Mouse (Mus musculus) stomach, postnatal 0 days (tissue): ENCODE measurements around the gene Traf2. TPM values are rescaled to one million over a fixed set of nuclear protein-coding genes. Genes with fewer than 3 reads are reported as not detected.

Experiments used
- ATAC-seq: fragments of 200-750 bp; cut with Nextera tagmentation; 2 replicates; pipeline ENCODE4 v1.8.0; 2017; ENCODE audit not compliant: low FRiP score, low TSS enrichment
- DNase-seq: peaks from one replicate; pipeline ENCODE4 v3.0.0-alpha.2; 2016; ENCODE audit warnings: low spot score
- H3K27ac ChIP-seq: fragments of 300-500 bp; sonication (generic); replicated peaks from 2 replicates; pipeline ENCODE4 v1.5.1; 2014; ENCODE audit warnings: mild to moderate bottlenecking, control low read depth
- H3K27me3 ChIP-seq: fragments of 300-500 bp; sonication (generic); 2 replicates; pipeline ENCODE4 v1.6.1; 2014; ENCODE audit warnings: low read length; ENCODE audit not compliant: control insufficient read depth, insufficient read depth
- H3K36me3 ChIP-seq: fragments of 300-500 bp; sonication (generic); 2 replicates; pipeline ENCODE4 v1.6.1; 2014; ENCODE audit warnings: low read length, mixed read lengths; ENCODE audit not compliant: control insufficient read depth, insufficient read depth
- H3K4me1 ChIP-seq: fragments of 300-500 bp; sonication (generic); replicated peaks from 2 replicates; pipeline ENCODE4 v1.6.1; 2014; ENCODE audit warnings: antibody characterized with exemption; ENCODE audit not compliant: control insufficient read depth, insufficient read depth
- H3K4me2 ChIP-seq: fragments of 300-500 bp; sonication (generic); replicated peaks from 2 replicates; pipeline ENCODE4 v1.6.1; 2014; ENCODE audit warnings: low read depth, mild to moderate bottlenecking, control low read depth, moderate library complexity
- H3K4me3 ChIP-seq: fragments of 300-500 bp; sonication (generic); 2 replicates; pipeline ENCODE4 v1.5.1; 2014; ENCODE audit warnings: low read depth, low read length, control low read depth
- H3K9ac ChIP-seq: fragments of 300-500 bp; sonication (generic); 2 replicates; pipeline ENCODE4 v1.6.1; 2014; ENCODE audit warnings: mild to moderate bottlenecking, low read length, control low read depth, mixed read lengths
- H3K9me3 ChIP-seq: fragments of 300-500 bp; sonication (generic); 2 replicates; pipeline ENCODE4 v1.6.1; 2016; ENCODE audit warnings: low read length; ENCODE audit not compliant: control insufficient read depth
- CTCF ChIP-seq: IDR thresholded peaks from 2 replicates; pipeline ENCODE4 v1.5.1; 2016; ENCODE audit warnings: antibody characterized with exemption, low read depth, mild to moderate bottlenecking, moderate library complexity
- EP300 ChIP-seq: optimal IDR thresholded peaks from 2 replicates; pipeline ENCODE3; 2016; ENCODE audit warnings: antibody characterized with exemption
- WGBS: fragments of 180-500 bp; shearing (Covaris S2); extraction: QIAGEN DNeasy Blood & Tissue Kit; methylation state at CpG from one replicate; pipeline ENCODE4 v1.1.7; 2014; 5-methylcytosine and 5-hydroxymethylcytosine counted together
- polyA plus RNA-seq: library from polyadenylated mRNA; unstranded; fragments of >200 nt; fragmentation: Nextera tagmentation; extraction: Ambion mirVana; gene quantifications from 2 replicates; pipeline ENCODE4 v1.2.1, GENCODE M21; 2015

The Traf2 gene
- polyA plus RNA-seq, 1 experiment from 2014 or later, result 15.9 TPM

DNA sequence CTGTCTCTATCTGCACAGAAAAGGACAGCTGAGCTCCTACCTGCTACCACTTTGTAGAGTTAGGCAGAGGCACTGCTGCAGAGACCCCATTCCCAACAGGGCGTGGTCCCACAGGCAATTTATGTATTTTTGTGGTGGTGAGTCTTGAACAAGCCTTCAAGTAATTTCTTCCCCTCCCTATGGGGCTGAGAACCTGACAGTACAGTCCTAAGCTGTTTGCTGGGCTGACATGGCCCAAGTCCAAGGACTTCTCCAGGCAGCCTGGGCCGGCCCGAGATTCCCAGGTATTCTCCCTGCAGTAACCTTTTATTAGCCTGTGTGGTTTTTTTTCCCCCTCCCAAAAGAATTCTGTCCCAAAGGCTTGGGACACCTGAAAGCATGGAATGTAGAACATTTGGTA is 37.4 kb upstream of the Traf2 start:
- WGBS, result 82% methylated on average over 3 of the region's 3 CpGs
- Histone ChIP-seq H3K4me3 (no peak overlapping the region), H3K9ac (no peak overlapping the region), H3K27ac (no peak overlapping the region), H3K36me3 (peaks cover 7% of the 10 kb centered on the region), H3K4me1 (peaks cover 8% of the 10 kb centered on the region; the same call in 1 of the 2 replicates), H3K9me3 (no peaks in the 10 kb centered on the region), H3K27me3 (peaks cover 9% of the 10 kb centered on the region), H3K4me2 (no peak overlapping the region)
- no peak for ATAC-seq
- DNase-seq, result no peak
- no peak for TF ChIP-seq EP300

DNA sequence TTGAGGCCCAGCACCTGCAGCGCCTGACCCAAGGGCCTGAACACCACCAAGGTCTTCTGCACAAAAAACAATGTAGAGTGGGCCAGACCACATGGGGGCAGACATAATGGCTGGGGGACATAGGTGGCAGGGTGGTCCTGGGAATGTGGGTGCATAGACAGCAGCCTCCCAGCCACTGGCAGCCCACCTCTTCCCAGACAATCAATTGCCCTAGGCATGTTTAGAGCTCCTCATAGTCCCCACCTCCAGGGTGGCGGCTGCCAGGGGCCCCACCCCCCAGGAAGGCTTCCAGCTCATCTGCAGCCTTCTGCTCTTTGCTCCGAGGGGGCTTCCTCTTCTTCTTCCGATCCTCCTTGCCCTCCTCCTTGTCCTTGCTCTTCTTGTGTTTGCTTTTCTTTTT is 36.8 kb upstream of the Traf2 start:
- ATAC-seq, result no peak
- Histone ChIP-seq H3K36me3 (peaks cover 7% of the 10 kb centered on the region), H3K4me3 (no peak overlapping the region), H3K4me2 (no peak overlapping the region), H3K27ac (no peak overlapping the region), H3K27me3 (peaks cover 15% of the 10 kb centered on the region), H3K9ac (no peak overlapping the region), H3K4me1 (peaks cover 8% of the 10 kb centered on the region; the same call in 1 of the 2 replicates), H3K9me3 (no peaks in the 10 kb centered on the region)
- no peak for TF ChIP-seq CTCF
- TF ChIP-seq EP300, result no peak
- WGBS, result 44% methylated on average over 3 of the region's 4 CpGs
- DNase-seq, result no peak

DNA sequence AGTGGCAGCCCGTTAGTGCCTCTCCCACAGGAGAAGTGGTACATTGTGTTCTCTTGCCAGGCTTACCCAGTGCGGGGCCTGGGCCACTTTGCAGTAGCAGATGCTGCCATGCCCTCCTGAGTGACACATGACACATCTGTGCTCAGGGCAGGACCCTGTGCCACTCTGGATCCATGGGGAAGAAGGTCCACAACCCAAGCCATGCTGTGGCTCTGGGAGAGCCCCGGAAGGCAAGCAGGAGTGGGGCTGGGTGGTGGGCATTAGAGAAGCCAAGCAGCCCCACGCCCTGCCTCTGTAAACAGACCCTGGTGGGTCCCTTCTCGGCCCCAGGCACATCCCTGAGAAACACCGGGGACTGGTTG is 36.4 kb upstream of the Traf2 start:
- H3K9ac ChIP-seq, result no peak overlapping the region
- peaks cover 15% of the 10 kb centered on the region for H3K27me3 ChIP-seq
- H3K27ac ChIP-seq, result no peak overlapping the region
- no peak for DNase-seq
- TF ChIP-seq EP300 (no peak), CTCF (no peak)
- no peak for ATAC-seq
- no peak overlapping the region for H3K4me3 ChIP-seq
- H3K36me3 ChIP-seq, result peaks cover 7% of the 10 kb centered on the region
- peaks cover 8% of the 10 kb centered on the region; the same call in 1 of the 2 replicates for H3K4me1 ChIP-seq
- H3K9me3 ChIP-seq, result no peaks in the 10 kb centered on the region
- WGBS, result 67% methylated on average over 6 of the region's 6 CpGs
- H3K4me2 ChIP-seq, result no peak overlapping the region

DNA sequence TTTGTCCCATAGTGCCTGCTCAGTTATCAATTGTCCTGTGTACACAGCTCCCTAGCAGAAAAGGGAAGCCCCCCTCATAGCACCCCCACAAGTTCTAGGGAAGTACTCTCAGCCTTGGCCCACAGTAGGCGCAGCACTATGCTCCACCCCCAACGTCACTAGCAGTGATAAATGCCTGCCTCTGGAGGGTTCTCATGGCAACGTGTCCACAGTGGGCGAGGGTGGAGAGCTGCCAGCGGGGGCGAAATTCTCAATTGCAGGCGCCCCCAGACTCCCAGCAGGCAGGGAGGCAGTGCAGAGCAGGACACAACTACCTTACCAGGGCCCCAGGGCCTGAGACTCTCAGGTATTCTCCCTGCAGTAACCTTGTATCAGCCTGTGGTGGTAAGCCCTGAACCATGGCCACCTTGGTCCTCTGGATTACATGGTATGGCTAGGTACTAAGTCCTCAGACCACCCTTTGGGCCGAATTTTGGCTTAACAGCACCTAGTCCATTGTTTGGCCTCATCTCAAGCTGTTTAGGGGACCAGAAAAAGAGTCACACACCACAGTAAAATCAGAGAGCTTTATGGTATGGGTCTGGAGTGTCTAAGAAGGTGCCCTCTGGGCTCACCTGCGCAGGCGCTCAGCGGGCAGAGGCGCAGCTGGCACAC is 35.9 kb upstream of the Traf2 start:
- Histone ChIP-seq H3K9ac (0 out of 2 replicates have a peak overlapping the region, but pooled peaks have one; percentile 38), H3K4me3 (no peak overlapping the region), H3K27me3 (peaks cover 19% of the 10 kb centered on the region), H3K9me3 (no peaks in the 10 kb centered on the region), H3K4me2 (no peak overlapping the region), H3K27ac (no peak overlapping the region), H3K36me3 (peaks cover 7% of the 10 kb centered on the region), H3K4me1 (peaks cover 8% of the 10 kb centered on the region; the same call in 1 of the 2 replicates)
- DNase-seq (peak; percentile 46), ATAC-seq (0 out of 2 replicates have a peak, but pooled peaks have one; percentile 9)
- TF ChIP-seq CTCF (0 out of 2 replicates have a peak, but pooled peaks have one; percentile 3), EP300 (no peak)
- WGBS, result 45% methylated on average over 12 of the region's 12 CpGs

DNA sequence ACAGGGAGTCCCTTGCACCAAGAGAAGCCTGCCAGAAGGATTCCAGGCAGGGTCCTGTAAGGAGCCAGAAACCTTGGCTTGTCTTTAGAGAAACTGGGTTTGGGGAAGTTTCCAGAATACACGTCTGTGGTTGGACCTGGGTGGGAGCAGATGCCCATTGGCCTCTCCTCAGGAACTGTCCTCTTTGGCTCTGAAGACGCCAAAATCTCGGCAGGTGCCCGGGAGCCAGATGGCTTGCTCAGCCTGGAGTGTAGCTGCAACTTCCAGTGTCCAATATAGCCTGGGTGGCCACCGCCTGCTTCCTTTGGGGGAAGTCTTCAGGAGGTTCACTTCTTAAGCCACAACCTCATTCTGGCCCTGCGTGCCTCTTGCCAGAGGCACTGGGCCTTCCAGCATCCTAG is 35.2 kb upstream of the Traf2 start:
- no peak for ATAC-seq
- Histone ChIP-seq H3K4me1 (peaks cover 8% of the 10 kb centered on the region; the same call in 1 of the 2 replicates), H3K4me3 (peak overlapping the region; percentile 32; the same call in 1 of the 2 replicates), H3K9me3 (no peaks in the 10 kb centered on the region), H3K27ac (no peak overlapping the region), H3K27me3 (peaks cover 20% of the 10 kb centered on the region), H3K9ac (peak overlapping the region; percentile 38; the same call in 1 of the 2 replicates), H3K36me3 (peaks cover 7% of the 10 kb centered on the region), H3K4me2 (peak overlapping the region; percentile 67)
- 26% methylated on average over 6 of the region's 6 CpGs for WGBS
- TF ChIP-seq CTCF (no peak), EP300 (no peak)
- no peak for DNase-seq

DNA sequence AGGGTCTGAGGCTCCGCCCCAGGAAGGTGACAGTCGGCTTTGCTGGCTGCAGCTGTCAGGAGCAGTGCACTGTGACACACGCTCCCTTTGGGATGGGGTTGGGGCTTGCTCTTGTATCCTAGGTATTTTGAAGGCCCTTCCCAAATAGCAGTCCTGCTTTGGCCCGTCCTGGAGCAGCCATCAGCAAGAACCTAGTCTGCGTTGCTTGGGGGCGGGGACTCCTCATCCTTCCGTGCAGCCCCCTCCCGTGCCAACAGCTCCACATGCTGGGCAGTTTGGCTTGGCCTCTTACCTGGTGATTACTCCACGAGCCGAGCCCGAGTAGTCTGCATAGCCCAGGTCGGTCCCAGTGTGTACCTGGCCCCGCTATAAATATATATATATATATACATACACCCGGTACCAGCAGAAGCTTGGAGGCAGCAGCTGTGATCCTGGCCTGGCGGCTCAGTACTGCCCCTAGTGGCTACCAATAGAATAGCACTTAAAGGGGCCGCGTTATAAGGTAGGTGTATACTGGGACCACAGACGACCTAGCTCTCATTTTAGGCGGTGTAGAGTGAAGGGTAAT is 34.6 kb upstream of the Traf2 start, which contains the start of gene Ajm1:
Ajm1 (minus strand) TSS at position 464 of the 571 bp plus-strand sequence.
- ATAC-seq (peak; percentile 61), DNase-seq (peak; percentile 69)
- no peaks in the 10 kb centered on the region for H3K9me3 ChIP-seq
- peak within 1 kb of the TSS; percentile 67 for H3K4me2 ChIP-seq
- peaks cover 8% of the 10 kb centered on the region; the same call in 1 of the 2 replicates for H3K4me1 ChIP-seq
- peaks cover 26% of the 10 kb centered on the region for H3K27me3 ChIP-seq
- peaks cover 7% of the 10 kb centered on the region for H3K36me3 ChIP-seq
- H3K9ac ChIP-seq, result peak within 1 kb of the TSS; percentile 38; the same call in 1 of the 2 replicates
- H3K4me3 ChIP-seq, result peak within 1 kb of the TSS; percentile 32
- H3K27ac ChIP-seq, result no peak within 1 kb of the TSS
- TF ChIP-seq CTCF (peak; percentile 92), EP300 (no peak)
- WGBS, result 5% methylated on average over 19 of the region's 19 CpGs
